Mouse (Mus musculus) forebrain, embryonic 10.5 days (tissue): ENCODE measurements around the gene Fat3. TPM values are rescaled to one million over a fixed set of nuclear protein-coding genes. Genes with fewer than 3 reads are reported as not detected.

Source experiments
- DNase-seq: peaks from one replicate; pipeline ENCODE4 v3.0.0-alpha.2; 2017; ENCODE audit warnings: low spot score; ENCODE audit errors: extremely low spot score
- H3K27ac ChIP-seq: fragments of 300-500 bp; sonication (generic); 2 replicates; pipeline ENCODE4 v1.5.1; 2016; ENCODE audit warnings: mild to moderate bottlenecking
- H3K27me3 ChIP-seq: fragments of 300-500 bp; sonication (generic); 2 replicates; pipeline ENCODE4 v1.6.1; 2016; ENCODE audit warnings: mild to moderate bottlenecking; ENCODE audit not compliant: poor library complexity, severe bottlenecking
- H3K36me3 ChIP-seq: fragments of 300-500 bp; sonication (generic); replicated peaks from 2 replicates; pipeline ENCODE4 v1.6.1; 2016; ENCODE audit warnings: mild to moderate bottlenecking, moderate library complexity
- H3K4me1 ChIP-seq: fragments of 300-500 bp; sonication (generic); 2 replicates; pipeline ENCODE4 v1.6.1; 2016
- H3K4me3 ChIP-seq: fragments of 300-500 bp; sonication (generic); 2 replicates; pipeline ENCODE4 v1.5.1; 2016; ENCODE audit warnings: mild to moderate bottlenecking, moderate library complexity
- H3K9me3 ChIP-seq: fragments of 300-500 bp; sonication (generic); 2 replicates; pipeline ENCODE4 v1.6.1; 2016; ENCODE audit warnings: mild to moderate bottlenecking, moderate library complexity
- WGBS: fragments of 180-500 bp; shearing (Covaris S2); methylation state at CpG from one replicate; pipeline ENCODE4 v1.1.7; 2016; 5-methylcytosine and 5-hydroxymethylcytosine counted together
- polyA plus RNA-seq: library from polyadenylated mRNA; unstranded; fragments of >200 nt; fragmentation: Nextera tagmentation; extraction: Ambion mirVana; gene quantifications from 2 replicates; pipeline ENCODE4 v1.2.1, GENCODE M21; 2016

The Fat3 gene
- polyA plus RNA-seq, 1 experiment from 2014 or later, result 5.2 TPM

DNA sequence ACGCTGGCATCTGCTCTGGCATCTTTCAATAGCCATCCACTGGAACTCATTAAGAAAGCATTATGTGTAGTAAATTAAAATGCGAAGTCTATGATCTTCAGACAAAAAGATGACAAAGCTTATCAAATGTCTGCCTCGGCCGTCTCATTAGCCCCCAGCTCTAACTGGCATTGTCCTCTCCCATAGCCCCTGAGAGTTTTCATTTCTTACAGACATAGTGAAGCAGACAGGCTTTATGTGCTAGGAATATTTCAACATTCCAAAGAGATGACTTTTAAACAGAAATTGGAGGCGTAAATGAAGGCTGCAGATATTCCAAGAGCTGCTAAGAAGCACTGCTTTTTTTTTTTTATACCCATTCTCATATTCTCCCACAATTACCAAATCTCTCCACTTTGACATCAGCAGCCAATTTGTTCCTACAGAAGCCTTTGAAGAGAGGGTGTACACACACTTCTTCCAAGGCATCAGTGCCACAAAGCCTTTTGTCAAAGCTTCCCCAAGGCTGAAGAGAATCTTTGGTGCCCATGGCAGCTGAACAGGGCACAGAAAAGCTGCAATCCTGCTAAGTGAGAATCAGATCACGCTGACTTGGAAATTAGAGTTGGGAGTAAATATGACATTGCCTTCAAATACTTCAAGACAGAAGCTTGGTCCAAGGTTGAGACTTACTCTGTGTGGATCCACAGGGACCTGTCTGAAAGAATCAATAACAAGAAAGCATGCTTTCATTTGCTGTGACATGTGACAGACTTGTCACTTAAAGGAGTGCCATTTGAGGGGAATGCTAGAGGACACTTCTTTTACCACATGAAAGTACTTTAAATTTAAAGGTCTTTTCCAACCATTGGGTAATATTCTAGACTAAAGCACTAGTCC is 206.9 kb downstream of the Fat3 start:
- Histone ChIP-seq H3K36me3 (no peaks in the 10 kb centered on the region), H3K27me3 (no peaks in the 10 kb centered on the region), H3K4me1 (peaks cover 17% of the 10 kb centered on the region), H3K4me3 (no peak overlapping the region), H3K9me3 (no peaks in the 10 kb centered on the region), H3K27ac (no peak overlapping the region)
- no peak for DNase-seq
- WGBS, result 72% methylated on average over 6 of the region's 6 CpGs

DNA sequence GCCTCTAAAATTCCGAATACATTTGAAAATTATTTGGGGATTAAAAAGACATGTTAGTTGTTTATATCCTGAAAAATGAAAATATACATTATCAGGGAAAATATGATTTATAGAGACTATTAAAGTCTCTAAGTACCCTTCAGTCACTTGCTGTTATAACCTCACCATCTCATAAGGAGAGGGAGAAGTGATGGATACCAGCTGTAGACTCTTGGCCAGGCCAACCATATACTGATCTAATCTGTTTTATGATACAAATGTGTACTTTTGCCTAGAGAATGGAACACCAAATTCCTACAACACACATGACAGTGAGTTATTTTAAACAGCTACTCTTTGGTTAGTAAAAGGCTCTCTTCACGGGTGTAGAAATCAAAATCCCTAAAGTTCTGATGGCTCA is 208.6 kb downstream of the Fat3 start:
- no peak for DNase-seq
- Histone ChIP-seq H3K36me3 (no peaks in the 10 kb centered on the region), H3K4me1 (peaks cover 17% of the 10 kb centered on the region), H3K4me3 (no peak overlapping the region), H3K9me3 (no peaks in the 10 kb centered on the region), H3K27me3 (no peaks in the 10 kb centered on the region), H3K27ac (no peak overlapping the region)
- 87% methylated on average over 2 of the region's 2 CpGs for WGBS

DNA sequence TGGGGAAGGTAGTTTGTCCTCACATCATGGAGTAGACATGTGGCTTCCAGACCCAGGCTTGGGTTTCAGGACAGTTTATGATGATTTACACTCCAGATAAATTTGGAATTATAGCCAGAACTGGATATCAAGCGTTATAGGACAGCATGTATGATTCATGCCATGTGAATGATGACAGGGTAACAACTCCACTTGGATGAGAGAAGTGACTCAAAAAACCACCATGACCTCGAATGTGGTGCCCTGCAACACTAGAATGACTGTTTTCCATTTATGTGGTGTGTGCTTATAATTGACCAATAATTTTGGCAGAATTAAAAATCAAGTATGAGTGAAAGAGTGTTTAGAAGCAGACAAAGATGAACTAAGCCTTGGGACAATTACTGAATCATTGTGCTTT is 210.2 kb downstream of the Fat3 start:
- Histone ChIP-seq H3K36me3 (no peaks in the 10 kb centered on the region), H3K9me3 (no peaks in the 10 kb centered on the region), H3K4me1 (peaks cover 17% of the 10 kb centered on the region), H3K4me3 (no peak overlapping the region), H3K27me3 (no peaks in the 10 kb centered on the region), H3K27ac (no peak overlapping the region)
- WGBS, result 95% methylated on average over 2 of the region's 2 CpGs
- DNase-seq, result no peak

DNA sequence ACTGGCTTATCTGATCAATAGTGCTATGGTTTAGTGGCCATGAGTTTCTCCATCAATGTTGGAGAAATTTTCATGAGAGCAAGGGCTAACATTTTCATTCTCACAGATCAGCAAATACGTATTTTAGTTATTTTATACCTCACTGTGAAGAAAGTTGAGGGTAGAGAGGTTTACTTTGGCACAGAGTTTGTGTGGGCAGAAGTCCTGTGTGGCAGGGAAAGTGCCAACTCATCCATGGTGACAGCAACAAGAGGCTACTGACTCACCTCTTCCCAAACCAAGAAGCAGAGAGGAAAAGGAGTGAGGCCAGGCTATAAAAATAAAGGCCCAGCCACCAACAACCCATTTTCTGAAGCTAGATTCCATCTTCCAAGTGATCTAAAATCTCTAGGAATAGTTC is 218.1 kb downstream of the Fat3 start:
- Histone ChIP-seq H3K4me1 (no peaks in the 10 kb centered on the region), H3K36me3 (no peaks in the 10 kb centered on the region), H3K4me3 (no peak overlapping the region), H3K9me3 (no peaks in the 10 kb centered on the region), H3K27ac (no peak overlapping the region), H3K27me3 (no peaks in the 10 kb centered on the region)
- WGBS, result 90% methylated on average over 1 of the region's 1 CpGs
- no peak for DNase-seq

DNA sequence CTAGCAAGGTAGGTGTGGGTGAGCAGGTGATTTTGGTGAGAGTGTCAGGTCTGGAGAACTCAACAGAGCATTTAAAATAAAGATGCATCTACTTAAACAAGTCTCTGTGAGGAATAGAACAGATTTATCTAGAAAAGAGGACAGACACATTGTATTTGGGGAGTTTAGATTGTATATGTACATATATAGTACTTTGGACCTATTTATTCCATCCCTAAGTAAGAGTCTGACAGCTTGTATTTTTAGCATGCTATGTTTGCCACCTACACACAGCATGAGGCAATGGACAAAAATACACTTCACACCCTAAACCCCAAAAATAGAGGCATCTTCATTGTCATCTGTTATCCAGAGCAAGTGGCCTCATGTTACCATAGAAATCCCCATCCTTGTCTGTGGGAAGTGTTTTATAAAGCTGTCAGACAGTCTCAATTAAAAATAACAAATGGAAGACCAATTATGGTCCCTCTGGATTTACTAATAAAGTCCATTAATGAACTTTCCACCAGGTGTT is 218.7 kb downstream of the Fat3 start:
- no peak for DNase-seq
- no peaks in the 10 kb centered on the region for H3K4me1 ChIP-seq
- H3K27ac ChIP-seq, result no peak overlapping the region
- no peaks in the 10 kb centered on the region for H3K9me3 ChIP-seq
- no peak overlapping the region for H3K4me3 ChIP-seq
- H3K36me3 ChIP-seq, result no peaks in the 10 kb centered on the region
- no peaks in the 10 kb centered on the region for H3K27me3 ChIP-seq

DNA sequence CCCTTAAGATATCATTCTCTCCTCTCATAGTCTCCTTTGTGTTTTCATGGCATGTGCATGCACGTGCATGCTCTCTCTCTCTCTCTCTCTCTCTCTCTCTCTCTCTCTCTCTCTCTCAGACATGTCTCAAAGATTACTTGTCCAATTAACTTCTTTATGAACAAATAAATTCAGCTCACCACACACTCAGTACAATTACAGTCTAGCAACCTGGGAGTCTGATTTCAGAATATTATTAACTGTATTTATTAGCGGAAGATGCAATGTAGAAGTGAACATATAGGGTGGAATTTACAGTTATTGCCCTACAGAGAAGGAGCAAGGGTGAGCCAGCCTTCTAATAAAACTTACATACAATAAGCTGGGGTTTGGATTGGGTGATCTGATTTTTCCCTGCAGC is 225.5 kb downstream of the Fat3 start:
- 91% methylated on average over 2 of the region's 2 CpGs for WGBS
- DNase-seq, result no peak

DNA sequence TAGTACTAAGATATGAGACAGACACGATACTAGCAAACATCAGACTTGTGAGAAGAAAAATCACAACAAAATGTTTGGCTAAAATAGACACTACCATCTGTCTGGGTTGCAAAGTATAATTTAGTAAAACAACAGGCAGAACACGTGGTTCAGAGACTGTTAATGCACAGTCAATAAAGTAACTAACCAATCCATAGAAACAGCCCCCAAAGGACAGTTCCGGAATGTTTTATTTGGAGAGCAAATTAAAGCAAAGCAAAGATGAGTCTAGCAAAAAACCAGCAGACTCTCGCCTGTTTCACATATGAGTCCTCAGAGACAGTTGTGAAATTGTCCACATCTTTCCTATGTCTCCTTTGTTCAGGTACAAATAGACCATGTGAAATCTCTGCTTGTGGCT is 227.0 kb downstream of the Fat3 start:
- Histone ChIP-seq H3K4me3 (no peak overlapping the region), H3K4me1 (no peaks in the 10 kb centered on the region), H3K27ac (no peak overlapping the region), H3K27me3 (no peaks in the 10 kb centered on the region), H3K36me3 (no peaks in the 10 kb centered on the region), H3K9me3 (no peaks in the 10 kb centered on the region)
- no peak for DNase-seq
- WGBS, result 94% methylated on average over 4 of the region's 4 CpGs

More for the DNA sequence above, 225.5 kb downstream of the Fat3 start:
- Histone ChIP-seq H3K4me1 (no peaks in the 10 kb centered on the region), H3K4me3 (no peak overlapping the region), H3K27me3 (no peaks in the 10 kb centered on the region), H3K27ac (no peak overlapping the region), H3K9me3 (no peaks in the 10 kb centered on the region), H3K36me3 (no peaks in the 10 kb centered on the region)

DNA sequence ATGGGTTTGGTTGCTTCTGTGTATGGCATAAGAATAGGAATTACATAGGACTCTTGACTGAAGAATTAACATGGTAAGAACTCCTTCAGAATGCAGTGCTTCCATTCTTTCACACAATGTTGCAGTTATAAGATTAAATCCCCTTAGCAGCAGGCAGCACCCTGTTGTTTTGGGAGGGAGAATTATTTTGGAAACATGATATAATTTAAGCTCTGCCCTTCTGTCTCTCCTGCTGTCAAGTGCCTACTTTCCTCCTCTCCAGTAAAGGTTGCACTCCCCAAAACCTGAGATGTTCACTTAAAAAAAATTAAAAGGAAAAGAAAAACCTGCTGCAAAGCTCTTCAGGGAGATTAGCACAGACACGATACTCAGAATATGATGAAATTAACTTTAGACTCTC is 228.3 kb downstream of the Fat3 start:
- Histone ChIP-seq H3K36me3 (no peaks in the 10 kb centered on the region), H3K9me3 (no peaks in the 10 kb centered on the region)

DNA sequence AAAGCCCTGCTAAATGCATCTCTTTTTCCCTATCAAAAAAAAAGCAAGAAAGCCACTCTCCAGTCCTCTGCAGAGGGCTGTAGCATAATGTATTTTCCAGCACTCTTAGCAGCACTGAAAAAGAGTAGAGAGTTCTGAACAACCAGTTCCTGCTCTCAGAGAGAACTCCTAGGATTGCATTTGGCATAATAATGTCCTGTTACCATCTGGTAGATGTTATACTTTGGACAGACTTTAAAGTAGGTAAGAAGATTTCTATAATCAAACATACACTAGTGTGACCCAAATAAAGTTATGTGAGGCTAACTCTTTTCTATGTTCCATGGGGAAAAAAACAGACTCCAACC is 230.3 kb downstream of the Fat3 start:
- DNase-seq, result no peak
- H3K36me3 ChIP-seq, result no peaks in the 10 kb centered on the region
- H3K9me3 ChIP-seq, result no peaks in the 10 kb centered on the region
- no peak overlapping the region for H3K4me3 ChIP-seq
- H3K4me1 ChIP-seq, result no peaks in the 10 kb centered on the region
- no peak overlapping the region for H3K27ac ChIP-seq
- H3K27me3 ChIP-seq, result no peaks in the 10 kb centered on the region

More for the DNA sequence above, 228.3 kb downstream of the Fat3 start:
- H3K27me3 ChIP-seq, result no peaks in the 10 kb centered on the region
- 92% methylated on average over 1 of the region's 1 CpGs for WGBS
- no peak for DNase-seq
- H3K4me3 ChIP-seq, result no peak overlapping the region
- no peaks in the 10 kb centered on the region for H3K4me1 ChIP-seq
- H3K27ac ChIP-seq, result no peak overlapping the region

DNA sequence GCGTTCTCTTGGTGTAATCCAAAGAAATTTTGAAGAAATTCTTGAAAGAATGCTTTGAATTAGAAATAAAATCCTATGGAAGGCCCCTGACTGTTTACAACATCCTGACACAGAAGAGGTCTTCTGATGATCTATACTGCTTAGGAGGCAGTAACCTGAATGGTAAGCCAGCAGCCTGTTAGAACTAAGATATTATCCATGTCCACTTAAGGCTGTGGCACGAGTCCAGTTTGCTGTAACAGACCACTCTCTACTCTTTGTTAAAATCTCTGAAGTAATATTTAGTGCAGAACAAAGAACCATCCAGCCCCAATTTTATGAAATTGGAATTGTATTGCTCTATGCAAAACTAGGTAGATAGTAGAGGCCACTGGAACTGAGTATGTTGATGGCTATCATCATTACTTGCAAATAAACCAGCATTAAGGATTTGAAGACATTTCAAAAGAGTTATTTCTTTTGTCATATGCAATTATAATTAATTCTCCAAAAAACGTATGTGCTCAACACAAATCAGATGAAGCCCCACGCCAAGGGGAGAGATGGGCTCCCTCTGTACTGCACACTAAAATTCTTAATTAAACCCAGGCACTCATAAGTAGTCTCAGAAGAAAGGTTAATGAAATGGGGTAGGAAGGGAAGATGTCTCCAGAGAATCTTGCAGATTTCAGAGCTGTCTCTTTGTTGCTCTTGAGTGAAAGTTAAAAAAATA is 230.9 kb downstream of the Fat3 start:
- H3K9me3 ChIP-seq, result no peaks in the 10 kb centered on the region
- no peak for DNase-seq
- no peak overlapping the region for H3K27ac ChIP-seq
- no peaks in the 10 kb centered on the region for H3K27me3 ChIP-seq
- no peak overlapping the region for H3K4me3 ChIP-seq
- H3K4me1 ChIP-seq, result peaks cover 4% of the 10 kb centered on the region
- WGBS, result 83% methylated on average over 4 of the region's 4 CpGs
- H3K36me3 ChIP-seq, result no peaks in the 10 kb centered on the region

DNA sequence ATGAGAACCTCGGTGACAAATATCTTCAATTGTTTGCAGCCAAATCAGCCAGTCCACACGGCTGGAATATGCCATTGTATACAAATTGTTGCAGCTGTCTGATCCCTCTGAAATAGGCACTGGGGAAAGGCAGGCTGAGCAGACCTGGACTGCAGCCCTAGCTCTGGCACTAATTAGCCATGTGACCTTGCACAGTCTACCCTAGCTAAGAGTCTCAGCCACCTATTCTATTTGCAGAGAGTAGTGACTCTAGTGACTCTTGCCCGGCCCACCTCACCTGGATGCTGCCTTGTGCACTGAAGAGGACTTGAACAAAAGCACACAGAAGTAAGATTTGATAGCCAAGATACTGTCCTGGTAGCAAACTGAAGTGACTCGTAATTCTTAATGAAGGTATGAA is 235.6 kb downstream of the Fat3 start:
- Histone ChIP-seq H3K27ac (no peak overlapping the region), H3K4me3 (no peak overlapping the region), H3K27me3 (no peaks in the 10 kb centered on the region), H3K4me1 (peaks cover 4% of the 10 kb centered on the region), H3K9me3 (no peaks in the 10 kb centered on the region), H3K36me3 (no peaks in the 10 kb centered on the region)
- WGBS, result 78% methylated on average over 4 of the region's 4 CpGs
- no peak for DNase-seq

DNA sequence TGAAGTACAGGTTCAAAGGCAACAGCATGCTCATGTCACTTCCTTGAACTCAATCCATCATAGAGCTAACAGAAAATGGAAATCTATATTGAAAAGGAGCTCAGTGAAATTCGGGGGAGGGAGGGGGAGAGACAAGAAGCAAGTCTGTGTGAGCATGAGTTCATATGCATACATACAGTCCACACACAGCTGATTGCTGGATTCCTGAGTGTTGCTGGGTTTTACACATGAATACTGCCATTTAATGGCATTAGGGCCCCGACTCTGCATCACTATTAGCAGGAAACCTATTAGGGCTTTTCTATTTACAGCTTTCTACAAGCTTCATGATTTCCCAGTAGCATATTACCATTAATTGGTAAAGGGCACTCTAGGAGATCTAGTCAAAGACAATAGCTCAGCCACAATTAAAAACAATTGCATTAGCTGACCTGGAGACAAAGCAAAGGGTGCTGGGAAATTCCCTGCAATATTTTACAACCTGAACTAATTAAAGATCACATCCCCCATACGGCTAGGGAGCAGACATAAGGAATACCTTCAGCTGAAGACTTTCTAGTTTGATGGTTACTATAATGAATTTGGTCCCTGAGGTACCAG is 243.7 kb downstream of the Fat3 start:
- no peak overlapping the region for H3K27ac ChIP-seq
- no peaks in the 10 kb centered on the region for H3K27me3 ChIP-seq
- H3K4me1 ChIP-seq, result peaks cover 25% of the 10 kb centered on the region
- no peaks in the 10 kb centered on the region for H3K36me3 ChIP-seq
- DNase-seq, result no peak
- 42% methylated on average over 3 of the region's 3 CpGs for WGBS
- no peaks in the 10 kb centered on the region for H3K9me3 ChIP-seq
- H3K4me3 ChIP-seq, result no peak overlapping the region
